Mouse (Mus musculus): ENCODE measurements at regions not wholly inside any gene's neighbourhood (a gene's known extent, or its start where the extent isn't known, plus 50 kb on each side); places are given as distances from the start of the nearest gene placed in this dataset.

DNA sequence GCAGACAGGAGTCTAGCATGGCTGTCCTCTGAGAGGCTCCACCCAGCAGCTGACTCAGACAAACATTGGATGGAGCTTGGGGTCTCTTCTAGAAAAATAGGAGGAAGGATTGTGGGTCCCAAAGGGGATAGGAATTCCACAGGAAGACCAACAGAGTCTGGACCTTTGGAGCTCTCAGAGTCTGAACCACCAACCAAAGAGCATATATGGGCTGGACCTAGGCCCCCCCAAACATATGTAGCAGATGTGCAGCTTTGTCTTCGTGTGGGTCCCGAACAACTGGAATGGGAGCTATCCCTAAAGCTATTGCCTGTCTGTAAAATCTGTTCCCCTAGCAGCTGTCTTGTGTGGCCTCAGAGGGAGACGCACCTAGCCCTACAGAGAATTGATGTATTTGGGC is 50.1 kb upstream of the Cpm start:
- Histone ChIP-seq H3K4me1 (replicated peaks) (peaks cover 17% of the 10 kb centered on the region), H3K4me2 (no peak overlapping the region), H3K36me3 (no peaks in the 10 kb centered on the region), H3K27me3 (no peaks in the 10 kb centered on the region), H3K9ac (no peak overlapping the region), H3K27ac (replicated peaks) (no peak overlapping the region), H3K4me3 (no peak overlapping the region), H3K9me3 (no peaks in the 10 kb centered on the region)
- 86% methylated on average over 3 of the region's 3 CpGs for WGBS
- ATAC-seq (ENCODE audit: low read depth), result no peak

- no peaks in the 10 kb centered on the region for H3K36me3 ChIP-seq
- no peak for ATAC-seq (ENCODE audit: low read depth)
- H3K9ac ChIP-seq, result no peak overlapping the region
- no peaks in the 10 kb centered on the region for H3K9me3 ChIP-seq
- peaks cover 12% of the 10 kb centered on the region for H3K4me1 ChIP-seq (replicated peaks)
- H3K27me3 ChIP-seq, result no peaks in the 10 kb centered on the region
- H3K27ac ChIP-seq (replicated peaks), result no peak overlapping the region
- WGBS, result 91% methylated on average over 4 of the region's 4 CpGs
- no peak overlapping the region for H3K4me2 ChIP-seq
- H3K4me3 ChIP-seq, result no peak overlapping the region
Measured at GRCm38 (mm10) chr10:117578696-117579146, 50.6 kb upstream of the Cpm start.

GRCm38 (mm10) chr10:117577970-117578695 is 51.2 kb upstream of the Cpm start:
- Histone ChIP-seq H3K4me2 (no peak overlapping the region), H3K4me3 (no peak overlapping the region), H3K36me3 (no peaks in the 10 kb centered on the region), H3K27ac (replicated peaks) (no peak overlapping the region), H3K9me3 (no peaks in the 10 kb centered on the region), H3K4me1 (replicated peaks) (peaks cover 8% of the 10 kb centered on the region), H3K27me3 (peaks cover under 1% of the 10 kb centered on the region; the same call in 1 of the 2 replicates), H3K9ac (no peak overlapping the region)
- ATAC-seq (ENCODE audit: low read depth), result no peak
- WGBS, result 92% methylated on average over 4 of the region's 4 CpGs

GRCm38 (mm10) chr10:117576881-117577730 is 52.2 kb upstream of the Cpm start:
- WGBS, result 88% methylated on average over 8 of the region's 8 CpGs
- no peak for ATAC-seq (ENCODE audit: low read depth)
- H3K27me3 ChIP-seq, result peaks cover 11% of the 10 kb centered on the region
- H3K9ac ChIP-seq, result no peak overlapping the region
- no peaks in the 10 kb centered on the region for H3K9me3 ChIP-seq
- peaks cover 16% of the 10 kb centered on the region for H3K4me1 ChIP-seq (replicated peaks)
- no peak overlapping the region for H3K27ac ChIP-seq (replicated peaks)
- no peak overlapping the region for H3K4me3 ChIP-seq
- H3K36me3 ChIP-seq, result no peaks in the 10 kb centered on the region
- H3K4me2 ChIP-seq, result no peak overlapping the region

- WGBS, result 78% methylated on average over 10 of the region's 10 CpGs
- peaks cover 14% of the 10 kb centered on the region for H3K27me3 ChIP-seq
- H3K27ac ChIP-seq (replicated peaks), result no peak overlapping the region
- no peaks in the 10 kb centered on the region for H3K36me3 ChIP-seq
- no peak overlapping the region for H3K9ac ChIP-seq
- no peak overlapping the region for H3K4me2 ChIP-seq
- H3K4me1 ChIP-seq (replicated peaks), result peaks cover 24% of the 10 kb centered on the region
- H3K9me3 ChIP-seq, result no peaks in the 10 kb centered on the region
- H3K4me3 ChIP-seq, result no peak overlapping the region
- ATAC-seq (ENCODE audit: low read depth), result no peak
Measured at GRCm38 (mm10) chr10:117576154-117576859, 53.0 kb upstream of the Cpm start.

DNA sequence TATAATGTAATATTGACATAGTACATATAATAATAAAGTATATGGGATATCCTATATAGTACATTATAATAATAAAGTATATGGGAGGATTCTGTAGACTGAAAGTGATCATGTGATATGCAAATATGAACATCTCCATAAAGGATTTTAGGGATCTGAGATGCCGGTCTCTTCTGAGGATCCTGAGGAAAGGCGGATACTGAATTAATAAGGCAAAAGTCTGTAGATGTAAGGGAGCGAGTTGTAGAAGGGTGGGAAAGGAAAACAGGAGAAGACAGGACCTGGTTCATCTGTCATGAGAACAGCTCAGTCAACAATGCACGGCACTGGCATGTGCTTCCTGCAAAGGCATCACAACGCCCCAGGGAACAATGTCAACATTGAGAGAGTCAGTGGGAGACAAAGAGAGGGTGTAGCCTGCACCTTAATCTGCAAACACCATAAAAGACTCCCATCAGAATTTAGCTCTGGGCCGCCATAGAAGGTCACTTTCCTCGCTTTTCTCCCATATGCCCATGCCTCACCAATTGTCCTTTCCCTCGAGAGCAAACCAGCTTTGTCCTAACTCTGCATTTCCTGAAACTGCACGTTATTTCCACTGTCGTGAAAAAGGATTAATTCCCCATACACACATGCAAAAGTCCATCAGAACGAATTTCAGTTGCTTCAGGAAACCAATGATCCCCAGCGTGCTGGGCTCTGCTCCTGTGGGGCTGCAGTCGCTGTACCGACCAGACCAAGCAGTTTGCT is 53.7 kb upstream of the Cpm start:
- WGBS, result 40% methylated on average over 14 of the region's 14 CpGs
- Histone ChIP-seq H3K27ac (replicated peaks) (no peak overlapping the region), H3K36me3 (no peaks in the 10 kb centered on the region), H3K9me3 (no peaks in the 10 kb centered on the region), H3K4me1 (replicated peaks) (peaks cover 31% of the 10 kb centered on the region), H3K27me3 (peaks cover 14% of the 10 kb centered on the region), H3K4me3 (no peak overlapping the region), H3K4me2 (no peak overlapping the region), H3K9ac (no peak overlapping the region)
- ATAC-seq (ENCODE audit: low read depth), result no peak

DNA sequence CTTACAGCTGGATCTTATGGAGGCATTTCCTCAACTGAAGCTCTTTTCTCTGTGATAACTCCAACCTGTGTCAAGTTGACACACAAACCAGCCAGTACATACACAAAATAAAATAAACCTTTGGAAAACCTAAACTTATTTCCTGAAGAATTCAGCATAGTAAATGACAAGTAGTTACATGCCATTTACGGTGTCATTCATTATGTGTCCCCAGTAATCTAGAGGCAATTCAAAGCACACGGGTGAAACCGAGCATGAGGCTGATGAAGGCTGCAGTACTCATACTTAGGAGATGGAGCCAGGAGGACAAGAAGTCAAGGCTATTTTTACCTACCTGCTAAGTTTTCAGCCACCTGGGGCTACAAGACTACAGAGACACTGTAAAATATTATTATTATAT is 54.4 kb upstream of the Cpm start:
- Histone ChIP-seq H3K4me2 (no peak overlapping the region), H3K9me3 (no peaks in the 10 kb centered on the region), H3K4me1 (replicated peaks) (peaks cover 31% of the 10 kb centered on the region), H3K36me3 (no peaks in the 10 kb centered on the region), H3K27ac (replicated peaks) (no peak overlapping the region), H3K27me3 (peaks cover 14% of the 10 kb centered on the region), H3K9ac (no peak overlapping the region), H3K4me3 (no peak overlapping the region)
- ATAC-seq (ENCODE audit: low read depth), result no peak
- WGBS, result 74% methylated on average over 3 of the region's 3 CpGs

DNA sequence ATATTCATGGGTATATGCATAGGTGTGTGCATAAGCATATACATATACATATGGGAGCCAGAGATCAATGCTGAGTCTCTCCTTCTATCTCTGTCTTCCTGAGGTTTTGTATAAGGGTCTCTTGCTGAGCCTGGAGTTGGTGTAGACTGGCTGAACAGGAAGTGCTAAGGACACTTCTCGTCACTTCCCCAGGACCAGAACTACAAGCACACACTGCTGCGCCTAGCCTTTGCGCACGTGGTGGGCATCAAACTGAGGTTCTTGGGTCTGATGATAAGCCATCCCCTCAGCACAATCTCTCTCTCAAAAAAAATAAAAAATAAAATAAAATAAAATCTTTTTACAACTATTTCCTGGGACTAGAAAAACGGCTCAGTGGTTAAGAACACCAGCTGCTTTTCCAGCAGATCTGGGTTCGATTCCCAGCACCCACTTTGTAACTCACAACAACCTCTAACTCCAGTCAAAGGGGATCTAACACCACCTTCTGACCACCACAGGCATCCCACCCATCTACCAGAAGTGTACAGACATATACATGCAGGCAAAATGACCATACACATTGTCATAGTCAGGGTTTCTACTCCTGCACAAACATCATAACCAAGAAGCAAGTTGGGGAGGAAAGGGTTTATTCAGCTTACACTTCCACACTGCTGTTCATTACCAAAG is 55.1 kb upstream of the Cpm start:
- Histone ChIP-seq H3K27ac (replicated peaks) (no peak overlapping the region), H3K9me3 (no peaks in the 10 kb centered on the region), H3K36me3 (no peaks in the 10 kb centered on the region), H3K9ac (no peak overlapping the region), H3K4me3 (no peak overlapping the region), H3K27me3 (peaks cover 14% of the 10 kb centered on the region), H3K4me2 (no peak overlapping the region), H3K4me1 (replicated peaks) (peaks cover 31% of the 10 kb centered on the region)
- ATAC-seq (ENCODE audit: low read depth), result no peak
- WGBS, result 97% methylated on average over 6 of the region's 6 CpGs

- H3K27me3 ChIP-seq, result peaks cover 14% of the 10 kb centered on the region
- H3K4me3 ChIP-seq, result no peak overlapping the region
- peaks cover 31% of the 10 kb centered on the region for H3K4me1 ChIP-seq (replicated peaks)
- no peaks in the 10 kb centered on the region for H3K9me3 ChIP-seq
- H3K9ac ChIP-seq, result no peak overlapping the region
- no peaks in the 10 kb centered on the region for H3K36me3 ChIP-seq
- ATAC-seq (ENCODE audit: low read depth), result no peak
- no peak overlapping the region for H3K27ac ChIP-seq (replicated peaks)
- no peak overlapping the region for H3K4me2 ChIP-seq
- 79% methylated on average over 3 of the region's 3 CpGs for WGBS
Measured at GRCm38 (mm10) chr10:117573596-117573850, 55.8 kb upstream of the Cpm start.

GRCm38 (mm10) chr10:117572746-117573595 is 56.3 kb upstream of the Cpm start:
- H3K27ac ChIP-seq (replicated peaks), result no peak overlapping the region
- no peak overlapping the region for H3K4me3 ChIP-seq
- 49% methylated on average over 13 of the region's 13 CpGs for WGBS
- no peaks in the 10 kb centered on the region for H3K36me3 ChIP-seq
- H3K9ac ChIP-seq, result no peak overlapping the region
- H3K9me3 ChIP-seq, result no peaks in the 10 kb centered on the region
- H3K4me2 ChIP-seq, result no peak overlapping the region
- H3K27me3 ChIP-seq, result peaks cover 14% of the 10 kb centered on the region
- ATAC-seq (ENCODE audit: low read depth), result no peak
- H3K4me1 ChIP-seq (replicated peaks), result peaks cover 31% of the 10 kb centered on the region
